Mouse (Mus musculus) liver, embryonic 14.5 days (tissue): ENCODE results near the gene Coro1b.

Experiments
- CTCF ChIP-seq: IDR thresholded peaks from 2 replicates; pipeline ENCODE4 v1.5.1; 2016; ENCODE audit warnings: antibody characterized with exemption, low read depth, control low read depth
- EP300 ChIP-seq: IDR thresholded peaks from 2 replicates; pipeline ENCODE4 v1.6.1; 2016; ENCODE audit warnings: antibody characterized with exemption, low read depth

DNA sequence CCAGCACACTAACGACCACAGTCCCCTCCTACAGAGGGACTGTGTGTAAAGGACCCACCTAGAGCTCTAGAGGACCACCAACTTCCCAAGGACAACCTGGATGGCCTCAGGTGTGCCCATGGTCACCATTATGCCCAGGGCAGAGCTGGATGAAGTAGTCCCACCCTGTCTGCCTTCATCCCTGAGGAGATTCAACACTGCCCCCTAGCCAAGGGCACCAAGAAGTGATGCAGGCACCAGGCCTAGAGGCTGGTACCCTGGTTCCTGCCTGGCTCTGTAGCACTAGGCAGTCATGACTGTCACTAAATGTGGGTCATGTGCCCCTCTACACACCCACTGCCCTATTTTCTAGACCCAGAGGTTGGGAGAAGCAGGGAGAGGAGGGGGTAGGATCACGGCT is 16.7 kb upstream of the Coro1b start:
- TF ChIP-seq CTCF (peak; percentile 78), EP300 (no peak)
